Mouse (Mus musculus) cerebellum, adult 2 months (tissue): Measurements from ENCODE around the gene AU040320.

Experiments
- CTCF ChIP-seq: fragments of 200-500 bp; IDR thresholded peaks from 2 replicates; pipeline ENCODE4 v1.5.1; 2011; ENCODE audit warnings: low read depth, mild to moderate bottlenecking, control low read depth, low read length, moderate library complexity, borderline replicate concordance; ENCODE audit not compliant: insufficient read depth
- POLR2A ChIP-seq: fragments of 200-500 bp; IDR thresholded peaks from 2 replicates; pipeline ENCODE4 v1.6.1; 2011; ENCODE audit warnings: low read length, control low read depth, borderline replicate concordance; ENCODE audit not compliant: insufficient read depth

DNA sequence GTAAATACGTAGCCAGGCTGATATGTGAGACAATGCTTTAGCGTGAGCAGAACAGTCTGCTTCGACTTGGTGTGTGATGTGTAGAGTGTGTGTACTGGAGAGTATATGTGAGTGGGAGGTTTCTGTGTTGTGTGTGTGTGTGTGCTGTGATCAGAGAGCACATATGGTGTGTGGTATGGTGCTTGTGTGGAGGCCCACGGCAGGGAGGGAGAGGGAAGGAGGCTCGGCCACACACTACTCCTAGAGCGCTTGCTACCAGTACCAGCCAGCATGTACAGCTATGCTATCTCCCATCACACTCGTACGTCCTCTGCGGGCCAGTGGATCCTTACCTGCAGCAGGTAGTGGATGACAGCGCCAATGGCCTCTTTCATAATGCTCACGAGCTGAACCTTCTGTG, 3.8 kb upstream of the AU040320 start:
- TF ChIP-seq CTCF (no peak), POLR2A (no peak)
